Mouse (Mus musculus): ENCODE data around the gene Ifi202b. TPM values are rescaled to one million over a fixed set of nuclear protein-coding genes. Genes with fewer than 3 reads are reported as not detected.

Ifi202b gene
- total RNA-seq, 1 experiment from 2014 or later = not detected

Other genes with a start within 250 kb of the Ifi202b start
- gene Ifi207, start 241.0 kb downstream of the Ifi202b start, total RNA-seq (2021) = 3.6 and 6.6 TPM in 2 replicates
- 3.6 and 6.3 TPM in 2 replicates for gene Ifi204, start 215.8 kb downstream of the Ifi202b start, total RNA-seq (2021)
- 2.1 and 2.7 TPM in 2 replicates for gene Ifi211, start 69.7 kb downstream of the Ifi202b start, total RNA-seq (2021)
- 11.5 and 27.3 TPM in 2 replicates for gene Mndal, start 40.3 kb downstream of the Ifi202b start, total RNA-seq (2021)
- gene Ifi203, start 40.1 kb downstream of the Ifi202b start, total RNA-seq (2021) = 10.1 and 20.6 TPM in 2 replicates
- gene Ifi205, start 49.1 kb upstream of the Ifi202b start, total RNA-seq (2021) = 2.6 and 6.6 TPM in 2 replicates
- gene Olfr433, start 58.0 kb upstream of the Ifi202b start, total RNA-seq (2021) = not detected in 2 replicates
- gene Olfr432, start 66.5 kb upstream of the Ifi202b start, total RNA-seq (2021) = not detected in 2 replicates
- gene Olfr430, start 83.9 kb upstream of the Ifi202b start, total RNA-seq (2021) = not detected in 2 replicates
- gene Olfr429, start 101.6 kb upstream of the Ifi202b start, total RNA-seq (2021) = not detected in 2 replicates
- gene Olfr427, start 114.1 kb upstream of the Ifi202b start, total RNA-seq (2021) = not detected in 2 replicates
- not detected in 2 replicates for gene Olfr231, start 138.4 kb upstream of the Ifi202b start, total RNA-seq (2021)
- gene Olfr424, start 148.8 kb upstream of the Ifi202b start, total RNA-seq (2021) = not detected in 2 replicates
- gene Olfr420, start 172.9 kb upstream of the Ifi202b start, total RNA-seq (2021) = not detected in 2 replicates
- gene Spta1, start 190.0 kb upstream of the Ifi202b start, total RNA-seq (2021) = 4.7 and 8.0 TPM in 2 replicates

All from adrenal gland, postnatal 14 days (tissue).